Mouse (Mus musculus) limb, embryonic 14.5 days (tissue): Measurements from ENCODE around the gene Dazl. TPM values are rescaled to one million over a fixed set of nuclear protein-coding genes. Genes with fewer than 3 reads are reported as not detected.

Source experiments
- ATAC-seq: fragments of 200-750 bp; cut with Nextera tagmentation; 2 replicates; pipeline ENCODE4 v1.8.0; 2017; ENCODE audit warnings: low read depth, moderate number of reproducible peaks, moderate TSS enrichment; ENCODE audit not compliant: low FRiP score
- DNase-seq: peaks from one replicate; pipeline ENCODE4 v3.0.0-alpha.2; 2015; ENCODE audit warnings: low spot score
- H3K27ac ChIP-seq: fragments of 300-500 bp; sonication (generic); replicated peaks from 2 replicates; pipeline ENCODE4 v1.5.1; 2014; ENCODE audit warnings: low read depth, mild to moderate bottlenecking, low read length, moderate library complexity, mixed read lengths
- H3K27me3 ChIP-seq: fragments of 300-500 bp; sonication (generic); 2 replicates; pipeline ENCODE4 v1.6.1; 2014; ENCODE audit warnings: low read length, mixed read lengths; ENCODE audit not compliant: control insufficient read depth, insufficient read depth
- H3K36me3 ChIP-seq: fragments of 300-500 bp; sonication (generic); 2 replicates; pipeline ENCODE4 v1.6.1; 2014; ENCODE audit warnings: mild to moderate bottlenecking, low read length, moderate library complexity, mixed read lengths; ENCODE audit not compliant: control insufficient read depth, insufficient read depth
- H3K4me1 ChIP-seq: fragments of 300-500 bp; sonication (generic); 2 replicates; pipeline ENCODE4 v1.6.1; 2014; ENCODE audit warnings: antibody characterized with exemption, low read length, mixed read lengths; ENCODE audit not compliant: control insufficient read depth, insufficient read depth
- H3K4me2 ChIP-seq: fragments of 300-500 bp; sonication (generic); replicated peaks from 2 replicates; pipeline ENCODE4 v1.6.1; 2014; ENCODE audit warnings: low read depth, mild to moderate bottlenecking, low read length, moderate library complexity; ENCODE audit not compliant: severe bottlenecking
- H3K4me3 ChIP-seq: fragments of 300-500 bp; sonication (generic); replicated peaks from 2 replicates; pipeline ENCODE4 v1.5.1; 2014; ENCODE audit warnings: low read length
- H3K9ac ChIP-seq: fragments of 300-500 bp; sonication (generic); 2 replicates; pipeline ENCODE4 v1.6.1; 2014; ENCODE audit warnings: mild to moderate bottlenecking, low read depth, low read length, moderate library complexity; ENCODE audit not compliant: severe bottlenecking
- H3K9me3 ChIP-seq: fragments of 300-500 bp; sonication (generic); 2 replicates; pipeline ENCODE4 v1.6.1; 2016; ENCODE audit warnings: low read length; ENCODE audit not compliant: control insufficient read depth
- POLR2A ChIP-seq: fragments of 200-500 bp; IDR thresholded peaks from 2 replicates; pipeline ENCODE4 v1.8.0; 2012; ENCODE audit warnings: inconsistent platforms, mild to moderate bottlenecking, moderate library complexity, borderline replicate concordance; ENCODE audit not compliant: insufficient read depth, insufficient read length; ENCODE audit errors: extremely low read depth
- WGBS: fragments of 180-500 bp; shearing (Covaris S2); extraction: QIAGEN DNeasy Blood & Tissue Kit; methylation state at CpG from one replicate; pipeline ENCODE4 v1.1.7; 2014; 5-methylcytosine and 5-hydroxymethylcytosine counted together
- polyA plus RNA-seq, 2 experiments: library from polyadenylated mRNA; depleted of rRNA in 1 of 2; stranded (reverse) in 1 of 2; unstranded in 1 of 2; fragments of >200 nt; fragmentation: Nextera tagmentation in 1 of 2; extraction: Ambion mirVana in 1 of 2; gene quantifications; 2 replicates each; pipeline versions ENCODE4 v1.2.1 to v1.2.3; 2012 to 2014

Gene Dazl
- polyA plus RNA-seq, 2 experiments: 0.09 to 0.32 TPM

DNA sequence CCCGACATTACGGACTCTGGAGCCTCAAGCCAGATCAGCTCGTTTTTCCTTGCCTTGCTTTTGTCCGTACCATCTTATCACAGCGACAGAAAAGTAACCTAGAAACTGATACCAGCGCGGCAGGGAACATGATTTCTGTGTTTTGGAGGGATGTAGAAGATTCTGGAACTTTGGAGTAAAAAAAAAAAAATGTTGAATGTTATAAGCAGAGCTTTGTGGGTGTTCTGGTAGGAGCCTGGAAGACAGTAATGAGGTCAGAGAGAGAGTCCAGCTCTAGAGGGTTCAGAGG lies 38.5 kb upstream of the Dazl start:
- no peak for DNase-seq
- no peaks in the 10 kb centered on the region for H3K9me3 ChIP-seq
- no peak overlapping the region for H3K27ac ChIP-seq
- no peaks in the 10 kb centered on the region for H3K27me3 ChIP-seq
- H3K36me3 ChIP-seq: no peaks in the 10 kb centered on the region
- H3K4me3 ChIP-seq: no peak overlapping the region
- no peaks in the 10 kb centered on the region for H3K4me1 ChIP-seq
- no peak overlapping the region for H3K9ac ChIP-seq
- WGBS: 68% methylated on average over 7 of the region's 7 CpGs
- ATAC-seq: no peak
- H3K4me2 ChIP-seq: no peak overlapping the region
- TF ChIP-seq POLR2A: no peak

GRCm38 (mm10) chr17:50331171-50332011 lies 38.0 kb upstream of the Dazl start:
- Histone ChIP-seq H3K4me3 (no peak overlapping the region), H3K4me2 (no peak overlapping the region), H3K9me3 (no peaks in the 10 kb centered on the region), H3K27me3 (no peaks in the 10 kb centered on the region), H3K27ac (no peak overlapping the region), H3K4me1 (no peaks in the 10 kb centered on the region), H3K9ac (no peak overlapping the region), H3K36me3 (no peaks in the 10 kb centered on the region)
- no peak for TF ChIP-seq POLR2A
- WGBS: 28% methylated on average over 8 of the region's 8 CpGs
- ATAC-seq (no peak), DNase-seq (no peak)

DNA sequence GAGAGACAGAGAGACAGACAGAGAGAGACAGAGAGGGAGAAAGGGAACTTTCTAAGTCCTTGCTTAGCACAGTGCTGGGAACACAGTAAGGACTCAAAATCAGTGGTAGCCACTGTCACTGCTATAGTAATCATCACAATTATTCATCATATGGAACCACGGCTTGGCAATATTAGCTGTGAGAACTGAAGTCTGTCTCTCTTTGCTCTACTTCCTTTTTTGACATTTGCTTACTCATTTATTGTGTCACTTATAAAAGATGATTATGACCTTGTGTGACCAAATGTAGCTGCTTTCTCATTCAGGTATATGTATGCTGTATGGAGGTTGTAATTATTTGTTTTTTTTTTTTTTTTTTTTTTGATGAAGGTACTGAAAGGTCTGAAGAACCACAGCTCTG lies 36.8 kb upstream of the Dazl start:
- Histone ChIP-seq H3K36me3 (no peaks in the 10 kb centered on the region), H3K9ac (no peak overlapping the region), H3K4me2 (no peak overlapping the region), H3K4me1 (no peaks in the 10 kb centered on the region), H3K27me3 (no peaks in the 10 kb centered on the region), H3K4me3 (no peak overlapping the region), H3K27ac (no peak overlapping the region), H3K9me3 (no peaks in the 10 kb centered on the region)
- 89% methylated on average over 1 of the region's 1 CpGs for WGBS
- DNase-seq (no peak), ATAC-seq (no peak)
- TF ChIP-seq POLR2A: no peak

- 61% methylated on average over 4 of the region's 4 CpGs for WGBS
- DNase-seq (no peak), ATAC-seq (no peak)
- no peak for TF ChIP-seq POLR2A
- Histone ChIP-seq H3K9me3 (no peaks in the 10 kb centered on the region), H3K27ac (no peak overlapping the region), H3K9ac (no peak overlapping the region), H3K4me2 (no peak overlapping the region), H3K27me3 (no peaks in the 10 kb centered on the region), H3K4me3 (no peak overlapping the region), H3K36me3 (no peaks in the 10 kb centered on the region), H3K4me1 (no peaks in the 10 kb centered on the region)
Observed at GRCm38 (mm10) chr17:50324658-50325057, 31.2 kb upstream of the Dazl start.

DNA sequence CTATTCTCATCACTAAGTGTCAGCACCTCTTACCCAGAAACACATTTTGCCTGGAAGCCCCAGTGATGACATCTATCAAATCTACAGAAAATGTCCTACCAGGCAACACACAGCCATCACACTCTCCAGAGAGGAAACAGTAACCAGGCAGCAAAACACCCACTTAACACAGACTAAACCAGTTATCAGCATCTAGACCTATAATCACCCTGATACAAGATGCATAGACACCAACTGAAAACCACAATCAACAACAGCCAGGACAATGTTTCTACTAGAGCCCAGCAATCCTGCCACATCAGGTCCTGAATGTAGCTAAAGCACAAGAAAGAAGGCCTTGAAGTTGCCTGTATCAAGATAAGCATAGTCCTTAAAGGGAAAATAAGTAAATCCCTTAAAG lies 25.4 kb upstream of the Dazl start:
- TF ChIP-seq POLR2A: no peak
- Histone ChIP-seq H3K27me3 (no peaks in the 10 kb centered on the region), H3K4me1 (no peaks in the 10 kb centered on the region), H3K27ac (no peak overlapping the region), H3K9ac (no peak overlapping the region), H3K4me3 (no peak overlapping the region), H3K4me2 (no peak overlapping the region), H3K9me3 (no peaks in the 10 kb centered on the region), H3K36me3 (no peaks in the 10 kb centered on the region)
- no peak for DNase-seq
- no peak for ATAC-seq
